Mouse (Mus musculus): ENCODE results near the gene Gnmt. TPM values are rescaled to one million over a fixed set of nuclear protein-coding genes. Genes with fewer than 3 reads are reported as not detected.
A peak's percentile ranks its signal among the peaks of the same experiment; 100 is the strongest.

Gnmt gene
- total RNA-seq, 2 experiments from 2014 or later = 0.44 to 0.52 TPM

DNA sequence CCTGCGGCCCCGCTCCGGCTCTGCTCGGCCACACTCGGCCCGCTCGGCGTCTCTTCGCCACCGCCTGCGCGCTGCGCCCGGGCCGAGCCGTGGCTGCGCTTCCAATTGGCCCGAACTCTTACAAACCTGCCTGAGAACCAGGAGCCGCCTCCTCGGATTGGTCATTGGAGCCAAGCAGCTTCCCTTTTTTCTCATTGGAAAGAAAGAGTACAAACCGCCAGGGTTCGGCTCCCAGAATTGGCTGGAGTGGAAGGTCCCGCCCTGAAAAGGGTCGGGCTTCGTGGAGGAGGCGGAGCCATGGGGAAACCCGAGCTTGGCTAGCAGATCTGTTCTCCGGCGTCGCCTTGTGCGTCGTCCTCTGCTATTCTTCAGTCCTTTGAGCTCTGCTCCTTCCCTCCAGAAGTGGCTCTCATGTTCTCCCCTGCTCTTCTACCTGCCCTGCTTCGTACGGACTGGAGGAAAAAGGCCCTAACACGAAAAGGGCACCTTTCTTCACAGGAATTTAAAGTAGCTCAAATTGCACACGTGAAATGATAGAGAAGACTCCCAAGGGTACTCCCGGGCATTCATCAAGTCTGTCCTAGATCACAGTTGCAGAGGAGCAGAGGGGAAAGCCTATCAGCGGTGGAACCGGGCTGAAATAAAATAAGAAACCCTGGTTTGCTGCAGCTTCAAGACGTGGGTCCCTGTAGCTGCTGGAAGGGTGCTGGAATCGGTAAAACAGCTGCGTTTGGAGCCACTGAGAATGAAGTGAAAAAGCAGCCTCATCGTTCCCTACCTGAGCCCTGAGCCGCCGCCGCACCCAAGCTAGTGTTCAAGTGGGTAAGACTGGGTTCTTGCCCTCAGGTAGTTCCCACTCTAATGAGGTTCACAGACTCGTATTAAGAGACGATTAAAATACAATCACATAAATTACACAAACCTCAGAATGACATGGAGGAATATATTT lies 23.8 kb downstream of the Gnmt start, which contains the start of gene Ppp2r5d:
Gene Ppp2r5d (minus strand): TSS at position 225 of the 949 bp plus-strand sequence.
- DNase-seq (ENCODE audit: low spot score in 2 of 2) = peak; percentile 87 to 94

GRCm38 (mm10) chr17:46703971-46704886 lies 24.7 kb downstream of the Gnmt start:
- no peak for DNase-seq (ENCODE audit: low spot score in 2 of 2)

DNA sequence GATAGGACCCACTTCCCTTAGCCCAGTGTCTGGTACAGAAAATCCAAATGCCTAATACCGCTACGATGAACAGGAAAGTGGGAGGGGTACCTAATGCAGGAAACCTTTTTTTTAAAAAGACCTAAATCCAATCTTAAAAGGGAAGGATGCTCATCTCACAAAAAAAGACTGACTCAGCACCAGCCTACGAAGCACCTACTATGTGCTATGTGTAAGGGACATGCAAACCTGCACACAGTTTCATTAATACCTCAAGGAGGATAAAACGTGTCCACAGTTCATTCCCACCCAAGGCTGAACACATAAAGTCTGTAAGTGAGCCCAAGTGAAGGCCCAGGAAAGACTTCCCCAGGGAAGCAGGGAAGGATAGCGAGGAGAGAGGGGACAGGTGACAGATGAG lies 26.5 kb downstream of the Gnmt start:
- no peak for DNase-seq (ENCODE audit: low spot score in 2 of 2)

GRCm38 (mm10) chr17:46702100-46702499 lies 26.9 kb downstream of the Gnmt start:
- DNase-seq (ENCODE audit: low spot score in 2 of 2) = no peak

GRCm38 (mm10) chr17:46701489-46701888 lies 27.5 kb downstream of the Gnmt start:
- DNase-seq (ENCODE audit: low spot score in 2 of 2) = no peak

DNA sequence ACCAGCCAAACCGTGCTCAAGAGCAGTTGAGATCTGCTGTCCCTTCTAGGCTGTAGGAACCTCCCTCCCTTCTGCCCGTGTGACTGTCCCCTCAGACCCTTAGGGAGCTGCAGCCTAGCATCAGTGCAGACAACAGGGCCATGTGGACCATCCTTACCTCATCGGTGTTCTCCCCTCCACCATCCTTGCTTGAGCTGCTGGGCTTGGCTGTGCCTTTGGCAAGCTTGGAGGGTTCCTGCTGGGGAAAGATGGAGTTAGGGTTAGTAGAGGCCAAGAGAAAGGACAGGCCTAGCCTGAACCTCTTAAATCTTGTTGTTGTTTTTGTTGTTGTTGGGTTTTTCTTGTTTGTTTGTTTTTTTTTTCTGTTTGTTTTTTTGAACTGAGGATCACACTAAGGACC lies 29.1 kb downstream of the Gnmt start:
- DNase-seq (ENCODE audit: low spot score in 2 of 2) = no peak

- DNase-seq (ENCODE audit: low spot score in 2 of 2) = no peak
Observed at GRCm38 (mm10) chr17:46699245-46699644, 29.7 kb downstream of the Gnmt start.

- no peak for DNase-seq (ENCODE audit: low spot score in 2 of 2)
Observed at GRCm38 (mm10) chr17:46698515-46698914, 30.5 kb downstream of the Gnmt start.

- no peak for DNase-seq (ENCODE audit: low spot score in 2 of 2)
Observed at GRCm38 (mm10) chr17:46694517-46695063, 34.4 kb downstream of the Gnmt start.

DNA sequence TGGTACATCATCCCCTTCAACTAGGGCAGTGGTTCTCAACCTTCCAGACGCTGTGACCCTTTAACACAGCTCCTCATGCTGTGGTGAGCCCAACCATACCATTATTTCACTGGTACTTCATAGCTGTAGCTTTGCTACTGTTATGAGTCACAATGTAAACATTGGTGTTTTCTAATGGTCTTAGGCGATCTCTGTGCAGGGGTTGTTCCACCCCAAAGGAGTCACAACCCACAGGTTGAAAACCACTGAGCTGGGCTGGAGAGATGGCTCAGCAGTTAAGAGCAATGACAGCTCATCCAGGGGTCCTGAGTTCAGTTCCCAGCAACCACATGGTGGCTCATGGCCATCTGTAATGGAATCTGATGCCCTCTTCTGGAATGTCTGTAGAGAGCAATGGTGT lies 37.6 kb downstream of the Gnmt start:
- no peak for DNase-seq (ENCODE audit: low spot score in 2 of 2)

DNA sequence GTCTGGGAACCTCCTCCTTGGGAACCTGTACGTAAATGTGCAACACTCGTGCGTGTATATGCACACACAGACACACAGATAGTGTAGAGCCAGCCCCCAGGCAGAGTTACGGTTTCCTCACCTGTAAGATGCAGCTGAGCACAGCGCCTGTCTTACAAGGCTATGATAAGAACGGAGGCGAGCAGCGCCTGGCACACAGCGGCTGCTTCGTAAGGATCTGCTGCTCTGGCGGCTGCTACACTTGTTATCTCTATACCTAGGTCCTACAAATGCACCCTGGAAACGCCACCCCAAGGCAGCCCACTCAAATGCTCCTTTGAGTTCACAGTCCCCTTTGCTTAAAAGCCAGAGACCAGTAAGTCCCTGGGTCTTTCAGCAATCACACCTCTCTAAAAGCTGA lies 38.3 kb downstream of the Gnmt start:
- DNase-seq (ENCODE audit: low spot score in 2 of 2) = no peak

GRCm38 (mm10) chr17:46685913-46686312 lies 43.1 kb downstream of the Gnmt start:
- no peak for DNase-seq (ENCODE audit: low spot score in 2 of 2)

- DNase-seq (ENCODE audit: low spot score in 2 of 2) = no peak
Observed at GRCm38 (mm10) chr17:46682654-46683389, 46.1 kb downstream of the Gnmt start.

DNA sequence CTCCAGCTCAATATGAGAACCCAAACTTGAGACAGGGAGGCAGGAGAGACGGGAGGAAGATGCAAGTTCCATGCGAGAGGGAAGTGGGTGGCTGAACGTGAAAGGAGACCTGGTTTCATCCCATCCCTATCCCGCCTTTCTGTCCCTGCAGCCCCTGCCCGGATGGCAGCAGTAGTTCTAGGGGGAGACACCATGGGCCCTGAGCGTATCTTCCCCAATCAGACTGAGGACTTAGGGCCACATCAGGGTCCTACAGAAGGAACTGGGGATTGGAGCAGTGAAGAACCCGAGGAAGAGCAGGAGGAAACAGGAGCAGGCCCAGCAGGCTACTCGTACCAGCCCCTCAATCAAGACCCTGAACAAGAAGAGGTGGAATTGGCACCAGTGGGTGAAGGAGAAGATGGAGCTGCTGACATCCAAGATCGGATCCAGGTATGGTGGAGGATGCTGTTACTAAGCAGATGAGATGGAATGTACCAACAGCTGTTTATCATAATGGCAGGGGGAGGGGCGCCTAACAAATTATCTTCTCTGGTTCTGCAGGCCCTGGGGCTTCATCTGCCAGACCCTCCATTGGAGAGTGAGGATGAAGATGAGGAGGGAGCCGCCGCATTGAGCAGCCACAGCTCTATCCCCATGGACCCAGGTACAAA lies 47.4 kb downstream of the Gnmt start:
- no peak for DNase-seq (ENCODE audit: low spot score in 2 of 2)

DNA sequence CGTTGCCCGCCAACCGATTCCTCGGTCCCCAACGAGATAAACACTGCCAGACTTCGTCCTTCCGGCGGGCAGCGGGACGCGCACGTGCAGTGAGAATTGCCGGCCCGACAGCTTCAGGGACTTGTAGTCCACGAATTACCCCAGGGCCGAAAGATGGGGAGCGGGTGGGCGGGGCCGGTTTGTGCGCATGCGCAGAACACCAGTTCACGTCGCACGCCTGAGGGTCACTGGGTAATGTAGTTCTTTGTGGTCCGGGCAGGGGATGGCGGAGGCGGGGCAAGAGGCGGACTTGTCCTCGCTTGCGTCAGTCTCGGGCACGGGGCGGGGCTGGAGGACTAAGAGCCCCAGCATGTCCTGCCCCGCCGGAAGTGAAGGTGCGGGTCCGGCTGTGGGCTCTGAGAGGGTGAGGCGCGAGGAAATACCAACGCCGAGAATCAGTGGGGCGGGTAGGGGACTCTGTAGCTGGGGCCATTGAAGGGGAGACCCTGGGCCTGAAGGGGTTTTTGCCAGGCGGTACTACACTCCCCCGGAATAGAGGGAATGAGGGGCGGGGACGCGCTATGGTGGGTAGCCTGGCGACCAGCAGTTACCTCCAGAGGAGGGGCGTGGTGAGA lies 48.1 kb downstream of the Gnmt start, which contains the start of gene Klhdc3:
Gene Klhdc3 (minus strand): TSS at position 155 of the 614 bp plus-strand sequence.
- peak; percentile 97 to 98 for DNase-seq (ENCODE audit: low spot score in 2 of 2)

GRCm38 (mm10) chr17:46679843-46680759 lies 48.9 kb downstream of the Gnmt start:
- peak in 1 of 2 experiments; percentile 57 for DNase-seq (ENCODE audit: low spot score in 2 of 2)

GRCm38 (mm10) chr17:46678911-46679310 lies 50.1 kb downstream of the Gnmt start:
- DNase-seq (ENCODE audit: low spot score in 2 of 2) = no peak

DNA sequence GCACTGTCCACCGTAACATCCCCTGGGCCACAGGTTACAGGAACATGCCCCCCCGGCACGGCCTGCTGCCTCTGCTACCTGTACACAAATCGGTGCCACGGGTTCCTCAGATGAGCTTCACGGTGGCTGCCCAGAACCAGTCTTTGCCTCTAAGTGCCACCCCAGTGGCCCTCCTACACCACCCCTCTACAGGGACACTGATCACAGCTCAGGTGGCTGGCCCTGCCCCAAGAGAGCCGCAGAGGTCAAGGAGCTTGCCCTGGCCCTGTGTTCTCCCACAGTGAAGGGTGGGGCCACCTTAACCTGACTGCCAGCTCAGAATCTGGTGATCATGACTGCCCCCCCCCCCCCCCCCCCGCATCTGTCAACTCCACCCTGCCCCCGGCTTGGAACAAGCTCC lies 50.6 kb downstream of the Gnmt start, which contains the start of gene Mea1:
Gene Mea1 (plus strand): TSS at position 378 of the 400 bp plus-strand sequence.
- DNase-seq (ENCODE audit: low spot score in 2 of 2) = no peak
